Mouse (Mus musculus) brain, embryonic 18.5 days (tissue): ENCODE measurements at regions not wholly inside any gene's neighbourhood (a gene's known extent, or its start where the extent isn't known, plus 50 kb on each side); places are given as distances from the start of the nearest gene placed in this dataset.

Experiments
- DNase-seq: peaks from one replicate; pipeline ENCODE4 v3.0.0-alpha.2; 2012; ENCODE audit warnings: low read depth, low spot score

DNA sequence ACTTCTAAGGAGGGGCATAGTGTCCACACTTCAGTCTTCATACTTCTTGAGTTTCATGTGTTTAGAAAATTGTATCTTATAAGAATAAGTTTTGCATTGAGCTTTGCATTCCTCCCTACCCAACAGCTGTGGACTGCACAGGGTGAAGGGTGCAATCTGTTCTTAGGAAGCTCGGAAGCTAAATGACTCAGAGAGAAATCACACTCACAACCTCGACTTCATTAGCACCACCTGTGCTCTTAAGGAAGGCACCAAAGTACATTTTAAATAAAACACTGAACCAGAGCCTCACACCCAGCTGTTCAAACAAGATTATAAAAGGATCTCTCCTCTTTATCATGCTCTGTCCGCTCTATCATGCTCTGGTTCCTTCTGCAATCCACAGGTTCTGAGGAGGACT is 110.1 kb upstream of the Actbl2 start:
- no peak for DNase-seq

DNA sequence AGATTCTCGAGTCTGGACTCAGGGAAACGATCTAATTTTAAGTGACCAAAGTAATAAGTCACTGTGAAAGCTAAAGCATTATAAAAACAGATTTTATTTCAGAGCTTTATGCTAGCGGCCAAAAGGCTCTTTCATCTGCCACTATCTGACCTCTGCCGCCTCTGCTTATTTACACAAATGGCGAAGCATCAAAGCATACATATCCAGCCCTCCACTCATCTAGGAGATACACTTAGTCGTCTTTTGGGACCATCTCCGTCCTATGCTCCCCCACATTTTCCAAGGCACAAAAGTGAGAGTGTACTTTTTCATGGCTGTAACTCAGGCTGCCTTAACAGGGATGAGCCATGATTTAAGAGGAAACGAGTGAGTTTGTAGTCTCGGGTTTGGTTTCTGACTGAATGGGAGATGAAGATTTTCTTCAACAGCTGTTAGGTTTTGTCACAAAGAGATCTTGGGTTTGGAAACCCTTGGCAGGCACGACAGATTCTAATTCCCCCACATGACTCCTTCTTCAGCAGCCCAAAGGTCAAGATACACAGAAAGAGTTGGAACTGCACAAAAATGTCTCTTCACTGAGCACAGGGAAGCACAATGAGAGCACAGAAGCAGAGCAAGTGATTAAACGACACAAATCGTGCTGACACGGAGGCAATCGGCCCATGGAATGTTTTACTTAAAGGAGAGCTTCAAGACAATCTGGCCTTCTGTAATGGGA is 96.7 kb upstream of the Actbl2 start:
- no peak for DNase-seq

DNA sequence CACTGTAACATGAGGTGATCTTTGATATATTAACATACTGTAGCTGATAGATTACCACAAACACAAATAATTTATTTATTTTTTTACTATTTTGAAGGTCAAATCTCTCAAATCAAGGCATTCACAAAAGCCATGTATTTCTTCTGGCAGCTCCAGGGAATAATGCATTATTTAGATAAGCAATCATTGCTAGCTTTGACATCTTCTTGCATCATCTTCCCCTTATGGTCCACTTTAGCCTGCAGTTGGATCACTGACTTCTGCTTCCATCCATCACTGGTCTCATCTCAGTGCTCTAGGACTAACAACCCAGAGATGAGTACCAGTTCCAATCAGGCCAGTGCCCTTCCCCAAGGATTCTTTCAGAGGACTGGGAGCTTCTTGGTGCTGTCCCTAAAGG is 95.3 kb upstream of the Actbl2 start:
- no peak for DNase-seq

DNA sequence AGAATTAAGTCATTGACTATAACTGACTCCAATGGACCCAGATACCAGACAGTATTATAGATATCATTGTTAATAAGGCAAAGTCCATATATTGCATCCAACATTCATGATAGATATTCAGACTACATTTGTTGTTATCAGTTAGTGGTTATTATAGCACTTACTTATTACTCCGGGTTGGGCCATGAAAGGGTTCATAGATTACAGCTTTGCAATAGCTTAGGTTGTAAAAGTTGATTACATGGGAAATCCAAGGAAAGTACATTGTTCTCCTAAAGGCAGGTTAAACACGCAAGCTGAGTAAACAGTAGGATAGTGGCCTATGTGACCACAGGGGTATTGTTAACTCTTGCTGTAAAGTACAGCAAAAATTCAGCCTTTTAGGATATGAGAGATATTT is 89.3 kb upstream of the Actbl2 start:
- no peak for DNase-seq

DNA sequence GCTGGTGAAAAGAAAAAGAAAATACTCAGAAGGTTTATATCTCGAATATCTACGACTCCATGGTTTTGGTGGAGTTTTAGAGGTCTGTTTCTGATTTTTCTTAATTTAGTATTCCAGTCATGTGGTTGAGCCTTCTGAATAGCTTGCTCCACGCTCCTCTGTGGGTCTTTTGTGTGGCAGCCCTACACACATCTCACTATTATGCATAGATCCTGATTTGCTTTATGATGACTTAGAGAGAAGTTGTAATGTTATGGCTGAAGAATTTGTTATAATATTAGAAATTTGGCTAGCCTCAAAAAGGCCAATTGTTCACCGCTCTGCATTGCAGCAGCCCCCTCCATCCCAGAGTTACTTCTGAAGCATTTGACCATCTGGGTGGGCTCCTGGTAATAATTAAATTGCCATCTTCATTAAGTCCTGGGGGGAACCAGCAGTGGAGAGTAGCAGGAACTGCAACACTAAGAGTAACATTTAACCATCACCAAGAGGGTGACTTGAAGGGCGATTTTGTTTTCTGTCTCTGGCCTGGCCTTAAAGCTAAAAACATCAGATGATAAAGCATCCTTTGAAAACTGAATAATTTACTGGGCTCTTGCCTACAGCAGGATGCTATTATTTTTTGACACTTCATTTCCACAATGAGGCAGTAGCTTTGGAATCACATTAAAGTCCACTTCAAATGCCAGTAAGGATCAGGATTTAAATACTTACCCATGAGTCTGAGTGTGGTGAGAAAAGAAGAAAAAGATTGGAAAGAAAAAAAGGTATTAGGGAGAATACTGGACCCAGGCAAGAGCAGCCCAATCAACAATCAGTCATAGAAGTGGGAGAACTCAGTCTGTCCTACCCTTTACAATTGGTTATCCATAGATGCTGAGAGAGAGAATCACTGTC is 84.3 kb upstream of the Actbl2 start:
- no peak for DNase-seq

DNA sequence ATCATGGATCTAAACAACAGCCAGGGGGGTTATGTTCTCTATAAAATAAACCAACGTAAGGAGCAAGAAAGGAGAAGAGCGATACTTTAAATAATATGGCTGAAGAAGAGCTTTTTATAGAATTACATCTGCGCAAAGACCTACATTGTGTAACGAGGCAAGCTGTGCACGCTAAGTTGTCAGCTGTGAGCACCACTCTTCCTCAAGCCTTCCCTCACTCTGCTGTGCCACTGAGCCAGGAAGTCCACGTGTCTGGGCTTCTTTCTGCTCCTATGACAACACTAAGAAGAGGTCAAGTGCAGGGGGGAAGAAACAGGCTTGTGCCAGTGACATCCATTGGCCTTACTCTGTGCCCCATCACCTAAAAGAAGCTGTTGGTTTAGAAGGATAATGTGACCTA is 75.6 kb upstream of the Actbl2 start:
- DNase-seq, result no peak

DNA sequence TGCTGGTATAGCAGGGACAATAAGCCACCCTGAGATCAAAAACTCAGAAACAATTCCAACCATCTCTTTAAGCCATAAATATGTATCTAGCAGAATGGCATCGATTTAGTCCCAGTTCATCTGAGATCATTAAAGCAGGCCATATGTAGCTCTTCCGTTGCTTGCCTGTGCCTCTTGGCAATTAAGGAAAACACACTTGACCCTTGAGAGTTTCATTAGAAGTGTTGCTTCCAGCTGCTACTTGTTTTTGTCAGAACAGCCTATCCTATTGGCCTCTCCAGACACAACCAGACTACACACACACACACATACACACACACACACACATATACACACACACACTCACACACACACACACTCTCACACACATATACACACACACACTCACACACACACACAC is 71.5 kb upstream of the Actbl2 start:
- no peak for DNase-seq

DNA sequence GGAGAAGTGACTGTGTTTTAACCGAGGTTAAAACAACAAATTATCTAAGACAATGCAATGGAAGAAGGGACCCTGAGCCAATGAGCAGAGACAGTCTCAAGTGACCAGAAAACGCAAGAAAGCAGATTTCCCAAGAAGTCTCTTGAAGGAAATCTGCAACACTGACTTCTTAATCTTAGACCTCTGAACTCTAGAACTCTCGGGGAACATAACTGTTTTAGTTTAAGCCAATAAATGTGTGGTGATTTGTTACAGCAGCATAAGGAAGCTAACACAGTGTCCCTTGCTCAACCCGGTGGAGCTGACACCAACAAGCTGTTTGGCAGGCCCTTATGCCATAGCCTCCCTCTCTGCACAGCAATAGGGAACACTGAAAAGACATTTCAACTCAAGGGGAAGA is 69.0 kb upstream of the Actbl2 start:
- no peak for DNase-seq

DNA sequence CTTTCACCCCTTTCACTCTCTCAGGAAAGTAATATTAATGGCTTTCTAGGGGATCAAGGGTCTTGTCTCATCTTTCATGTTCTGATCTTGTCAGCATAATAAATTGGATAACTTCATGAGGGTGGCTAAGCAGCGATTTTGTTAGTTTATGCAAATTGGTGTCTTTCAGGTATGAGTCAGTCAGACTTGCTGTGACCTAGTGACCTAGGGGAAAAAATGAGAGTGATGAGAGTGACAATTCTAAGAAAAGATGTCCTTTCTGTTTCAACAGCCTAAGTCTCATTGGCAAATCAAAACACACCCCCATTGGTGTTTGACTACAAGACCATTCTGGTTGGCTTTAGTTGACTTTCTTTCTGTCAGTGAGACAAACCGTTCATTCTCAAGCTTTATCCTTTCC is 68.0 kb upstream of the Actbl2 start:
- no peak for DNase-seq

DNA sequence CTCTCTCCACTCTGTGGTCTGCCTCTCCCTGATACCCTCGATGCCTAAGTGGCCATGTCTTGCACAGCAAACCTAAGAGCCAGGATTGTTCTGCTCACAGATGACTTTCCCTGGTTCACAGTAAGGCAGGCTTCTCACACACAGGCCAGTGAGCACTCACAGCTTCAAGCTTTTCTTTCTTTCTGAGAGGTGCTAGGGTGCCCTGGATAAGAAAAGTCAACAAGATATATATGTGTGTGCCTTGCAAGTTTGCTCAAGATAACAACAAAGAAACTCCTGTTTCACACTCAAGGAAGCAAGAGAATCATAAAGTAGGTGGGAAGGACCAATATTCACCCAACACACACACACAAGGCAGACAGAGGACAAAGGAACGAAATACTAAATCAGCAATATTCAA is 60.9 kb upstream of the Actbl2 start:
- DNase-seq, result no peak

DNA sequence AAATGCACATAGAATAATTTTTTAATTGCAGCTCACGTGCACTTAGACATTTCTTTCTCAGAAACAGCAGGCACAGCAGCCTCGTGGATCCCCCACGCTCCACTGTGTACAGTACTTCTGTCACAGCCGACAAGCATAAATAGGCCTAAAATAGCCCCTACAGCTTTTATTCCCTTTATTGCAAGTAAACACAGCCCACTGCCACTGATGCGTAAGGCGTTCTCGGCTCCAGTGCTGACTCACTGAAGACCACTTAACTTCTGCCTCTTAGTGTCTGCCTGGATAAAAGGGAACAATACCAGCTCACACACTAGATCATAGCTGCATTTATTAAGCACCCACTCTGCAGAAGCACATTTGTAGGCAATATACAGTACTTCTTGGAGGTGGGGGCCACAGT is 60.5 kb upstream of the Actbl2 start:
- peak; percentile 10 for DNase-seq

DNA sequence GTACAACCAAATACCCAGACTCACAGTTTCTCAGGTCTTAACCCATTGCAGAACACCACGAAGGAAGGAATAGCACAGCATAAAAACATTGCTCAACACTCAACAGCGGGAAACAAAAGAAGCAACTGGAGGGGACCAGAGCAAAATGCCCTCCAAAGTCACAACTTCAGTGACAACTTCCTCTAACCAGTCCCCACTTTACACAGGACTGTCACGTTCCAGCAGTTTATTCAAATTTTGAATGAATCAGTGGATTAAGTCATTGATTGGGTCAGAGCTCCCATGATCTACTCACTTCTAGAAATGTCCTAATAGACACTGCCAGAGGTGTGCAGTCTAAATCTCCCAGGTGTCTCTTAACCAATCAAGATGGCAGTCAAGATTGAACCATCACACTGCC is 53.3 kb upstream of the Actbl2 start:
- no peak for DNase-seq

DNA sequence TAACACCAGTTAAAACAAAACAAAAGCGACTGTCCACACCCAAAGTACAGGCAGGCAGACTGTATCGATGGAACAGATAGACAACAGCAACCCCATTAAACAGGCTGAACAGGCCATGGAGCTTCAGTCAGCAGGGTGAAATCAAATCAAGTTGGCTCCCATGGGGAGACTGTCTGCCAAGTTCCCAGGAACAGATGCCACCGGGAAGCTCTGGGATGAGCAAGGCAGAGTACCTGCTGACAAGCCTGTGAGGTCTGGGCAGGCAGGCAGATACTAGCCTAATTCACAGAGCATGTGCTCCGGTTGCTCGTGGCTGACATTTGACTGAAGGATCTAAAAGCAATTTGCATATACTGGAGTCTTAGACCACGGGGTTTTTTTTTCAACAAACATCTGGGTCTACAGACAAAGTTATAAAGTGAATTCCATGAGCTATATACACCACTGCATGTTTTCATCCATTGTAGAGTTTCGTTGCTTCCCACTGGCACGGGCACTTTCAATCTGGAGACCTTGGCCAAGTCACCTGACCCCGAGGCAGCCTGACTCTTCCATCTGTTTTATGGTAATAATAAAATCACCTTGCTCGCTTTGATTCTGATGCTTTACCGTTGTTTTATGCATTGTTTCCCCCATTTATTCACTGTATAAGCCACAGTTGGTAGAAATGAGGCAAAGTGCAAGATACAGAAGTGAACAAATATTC is 50.1 kb upstream of the Actbl2 start:
- DNase-seq, result no peak
